Mouse (Mus musculus) adipocyte (in vitro differentiated cells): ENCODE data around the gene Ctps.

Source experiments
- DNase-seq: peaks from one replicate; pipeline ENCODE4 v3.0.0-alpha.2; 2016; ENCODE audit warnings: low spot score

Gene Ctps

GRCm38 (mm10) chr4:120570438-120571069 lies 478 bp upstream of the Ctps start:
- peak; percentile 48 for DNase-seq

DNA sequence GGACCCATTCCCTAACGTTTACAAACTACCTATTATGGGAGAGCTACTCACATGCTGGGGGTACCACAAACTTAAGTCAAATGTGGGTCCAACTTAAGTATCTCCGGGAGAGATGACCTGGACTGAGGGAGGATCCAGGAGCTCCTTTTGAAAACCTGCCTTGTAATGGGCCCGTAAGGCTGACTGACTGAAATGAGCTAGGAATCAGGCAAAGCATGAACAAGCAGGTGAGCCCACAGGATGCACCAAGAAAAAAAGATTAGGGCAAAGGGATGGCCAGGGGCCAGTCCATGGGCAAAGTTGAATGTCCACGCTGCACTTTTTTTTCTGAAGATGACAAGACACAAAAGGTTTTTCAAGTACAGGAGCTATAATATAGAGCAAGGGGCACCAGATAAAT lies 1.1 kb downstream of the Ctps start:
- DNase-seq = peak; percentile 39

DNA sequence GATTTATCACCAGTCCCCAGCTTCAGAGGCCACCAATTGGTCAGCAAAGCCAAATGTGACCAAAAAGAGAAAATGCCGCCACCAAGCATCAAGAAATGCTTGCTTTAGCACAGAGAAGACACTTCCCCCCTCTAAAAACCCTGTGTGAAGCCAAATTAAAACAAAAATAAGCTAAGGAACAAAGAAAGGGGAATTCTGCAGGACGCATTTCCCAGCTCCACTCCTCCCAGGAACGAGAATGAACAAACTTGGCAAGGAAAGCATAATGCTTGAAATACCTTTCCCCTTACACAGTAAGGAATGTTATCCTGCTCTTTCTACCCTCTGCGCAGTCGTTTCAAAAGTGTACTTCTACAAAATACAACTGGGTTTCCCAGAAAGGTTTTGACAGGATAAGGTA lies 2.1 kb downstream of the Ctps start:
- peak; percentile 39 for DNase-seq

DNA sequence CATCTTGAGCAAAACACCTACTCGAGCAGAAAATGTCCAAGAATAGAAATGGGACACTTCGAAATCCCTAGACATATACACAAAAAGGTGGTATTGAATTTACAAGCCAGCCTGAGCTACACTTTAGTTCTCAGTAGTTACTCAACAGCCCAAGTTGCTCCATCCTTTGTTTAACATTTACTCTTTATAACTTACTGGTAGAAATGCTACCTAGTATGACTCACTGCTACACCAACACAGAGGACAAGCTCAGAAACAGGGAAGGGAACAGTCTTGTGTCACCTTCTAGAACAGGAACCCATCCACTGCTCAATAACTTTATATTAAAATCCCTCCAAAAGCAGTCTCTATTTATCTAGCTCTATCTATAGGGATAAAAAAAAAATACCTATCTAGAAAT lies 4.3 kb downstream of the Ctps start:
- no peak for DNase-seq

DNA sequence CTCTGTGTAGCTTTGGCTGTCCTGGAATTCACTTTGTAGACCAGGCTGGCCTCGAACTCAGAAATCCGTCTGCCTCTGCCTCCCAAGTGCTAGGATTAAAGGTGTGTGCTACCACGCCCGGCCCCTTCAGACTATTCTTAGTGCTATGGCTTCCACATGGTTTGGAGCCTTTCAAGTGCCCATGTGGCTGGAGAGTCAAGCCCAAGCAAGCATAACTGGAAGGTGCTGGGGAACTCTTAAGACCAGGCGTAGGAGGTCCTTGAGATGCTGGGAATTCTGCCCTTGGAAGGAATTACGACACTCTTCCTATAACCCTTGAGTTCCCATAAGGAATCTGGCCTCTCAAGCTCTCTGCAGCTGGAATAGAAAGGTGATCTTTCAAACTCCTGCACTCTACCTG lies 13.5 kb downstream of the Ctps start:
- DNase-seq = no peak

DNA sequence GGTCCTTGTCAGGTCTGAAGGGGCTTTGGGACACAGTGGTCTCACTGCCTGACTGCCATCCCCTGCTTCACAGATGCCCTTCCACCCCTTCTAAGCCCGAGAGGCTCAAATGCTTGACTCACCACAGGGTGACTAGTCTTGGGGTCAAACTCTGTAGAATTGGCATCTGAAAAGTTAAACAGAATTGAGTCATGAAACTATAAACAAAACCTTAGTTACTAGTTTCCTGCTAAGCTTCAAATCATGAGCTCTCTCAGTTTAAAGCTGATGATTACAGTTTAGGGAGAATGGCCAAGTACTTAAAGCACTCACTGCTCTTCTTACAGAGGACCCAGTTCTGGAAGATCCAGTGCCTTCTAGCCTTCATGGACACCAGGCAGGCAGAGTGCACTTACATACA lies 25.2 kb downstream of the Ctps start:
- DNase-seq = no peak

DNA sequence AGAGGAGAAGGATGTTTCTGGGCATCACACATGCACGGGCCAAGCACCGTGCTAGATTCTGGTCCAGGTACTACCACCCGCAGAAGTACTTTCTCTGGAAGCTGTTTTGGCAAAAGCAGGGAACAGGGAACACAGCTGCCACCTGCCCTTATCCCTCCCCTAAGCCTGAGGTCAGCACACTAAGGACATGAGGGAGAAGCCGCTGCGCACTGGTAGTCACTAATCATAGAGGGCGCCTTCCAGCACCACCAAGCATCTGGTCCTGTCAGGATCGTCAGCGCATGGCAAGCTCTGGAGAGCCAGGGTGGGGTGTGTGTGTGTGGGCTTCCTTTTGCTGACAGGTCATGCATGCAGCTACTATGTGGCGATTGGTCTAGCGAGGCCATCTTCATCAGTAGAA lies 31.4 kb downstream of the Ctps start:
- no peak for DNase-seq

DNA sequence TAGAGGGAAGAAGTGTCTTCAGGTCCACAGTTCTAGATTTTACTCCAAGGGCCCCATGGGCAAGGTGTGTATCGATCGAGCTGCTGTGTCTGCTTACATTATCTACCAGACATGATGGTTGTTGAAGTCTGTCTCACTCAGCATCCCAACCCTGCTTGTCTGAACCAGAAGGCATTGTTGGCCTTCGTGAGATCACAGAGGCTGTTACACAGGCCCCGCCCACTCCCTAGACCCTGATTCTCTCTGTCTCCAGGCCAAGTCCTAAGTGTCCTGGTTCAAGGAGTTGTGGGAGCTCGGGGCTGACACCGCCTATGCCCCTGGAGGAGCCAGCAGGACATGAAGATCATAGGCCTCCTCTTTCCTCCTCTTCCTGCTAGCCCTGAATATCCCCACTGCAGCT lies 38.1 kb downstream of the Ctps start, which contains the start of gene Slfnl1:
Gene Slfnl1, plus strand, starts transcription at position 246 of the 400 bp plus-strand sequence.
- DNase-seq = no peak

DNA sequence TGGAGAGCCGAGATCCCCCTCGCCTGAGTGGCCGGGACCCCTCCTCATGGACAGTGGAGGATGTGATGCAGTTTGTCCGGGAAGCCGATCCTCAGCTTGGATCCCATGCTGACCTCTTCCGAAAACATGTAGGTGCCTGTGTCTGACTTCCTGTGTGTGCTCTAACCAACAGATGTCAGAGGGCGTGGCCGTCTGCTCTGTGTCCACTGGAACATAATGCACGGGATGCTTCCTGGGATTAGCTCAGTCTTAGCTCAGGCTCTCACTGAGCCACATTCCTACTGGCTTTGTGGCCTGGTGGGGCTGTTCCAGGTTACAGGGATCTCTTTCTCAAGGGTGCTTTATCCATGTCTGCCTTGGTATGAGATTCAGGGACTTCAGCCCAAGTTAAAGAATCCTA lies 41.9 kb downstream of the Ctps start:
- DNase-seq = no peak

DNA sequence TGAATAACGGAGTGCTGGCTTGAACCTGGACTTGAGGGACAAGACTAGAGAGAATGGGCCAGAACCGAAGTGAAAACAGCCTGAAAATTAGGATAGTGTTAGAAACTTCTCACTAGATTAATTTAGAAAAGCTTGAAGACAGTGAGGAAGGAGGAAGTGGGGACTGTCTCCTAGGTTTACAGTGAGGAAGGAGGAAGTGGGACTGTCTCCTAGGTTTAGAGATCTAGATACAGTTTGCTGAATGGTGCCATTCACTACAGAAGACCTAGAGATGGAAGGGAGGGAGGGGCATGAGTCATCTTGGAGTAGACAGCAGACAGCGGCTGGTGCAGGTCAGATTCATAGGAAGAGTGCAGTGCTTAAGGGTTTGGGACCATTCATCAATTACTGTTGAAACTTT lies 47.0 kb downstream of the Ctps start:
- no peak for DNase-seq

GRCm38 (mm10) chr4:120522351-120522750 lies 47.7 kb downstream of the Ctps start:
- DNase-seq = no peak

DNA sequence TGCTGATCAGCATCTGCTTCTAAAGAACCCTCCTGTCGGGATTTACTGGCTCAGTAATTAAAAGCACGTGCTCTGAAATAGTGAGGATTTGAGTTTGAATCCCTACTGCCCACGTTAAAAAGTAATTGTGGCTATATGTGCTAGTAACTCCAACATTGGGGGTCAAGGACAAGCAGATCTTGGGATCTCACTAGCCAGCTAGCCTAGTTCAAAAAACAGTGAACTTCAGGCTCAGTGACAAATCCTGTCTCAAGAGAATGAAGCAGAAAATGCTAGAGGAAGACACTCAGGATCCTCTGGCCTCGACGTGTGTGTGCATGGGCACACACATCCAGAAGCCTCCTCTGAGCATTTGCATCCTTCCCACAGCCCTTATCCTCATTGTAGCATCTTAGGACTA lies 48.3 kb downstream of the Ctps start:
- no peak for DNase-seq

- peak; percentile 82 for DNase-seq
Observed at GRCm38 (mm10) chr4:120517335-120517734, 52.7 kb downstream of the Ctps start.

GRCm38 (mm10) chr4:120516907-120517306 lies 53.2 kb downstream of the Ctps start:
- no peak for DNase-seq

DNA sequence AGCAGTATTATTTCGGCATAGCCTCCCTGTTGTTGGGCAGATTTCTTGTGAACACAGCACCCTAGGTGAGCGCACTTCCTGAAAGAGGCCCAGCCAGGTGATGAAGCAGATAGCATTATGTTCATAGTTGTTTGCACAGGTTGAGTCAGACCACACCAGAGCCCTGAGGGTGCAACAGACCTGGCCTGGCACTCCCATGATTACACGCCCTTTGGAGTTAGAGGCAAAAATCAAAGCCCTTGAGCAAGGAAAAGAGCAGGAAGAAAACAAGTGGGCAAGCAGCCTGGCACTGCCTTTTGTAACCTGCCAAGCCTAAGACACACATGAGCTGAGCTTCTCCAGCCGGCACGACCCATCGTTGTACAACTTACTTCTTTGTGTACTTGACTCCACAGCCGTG lies 53.6 kb downstream of the Ctps start:
- DNase-seq = no peak

DNA sequence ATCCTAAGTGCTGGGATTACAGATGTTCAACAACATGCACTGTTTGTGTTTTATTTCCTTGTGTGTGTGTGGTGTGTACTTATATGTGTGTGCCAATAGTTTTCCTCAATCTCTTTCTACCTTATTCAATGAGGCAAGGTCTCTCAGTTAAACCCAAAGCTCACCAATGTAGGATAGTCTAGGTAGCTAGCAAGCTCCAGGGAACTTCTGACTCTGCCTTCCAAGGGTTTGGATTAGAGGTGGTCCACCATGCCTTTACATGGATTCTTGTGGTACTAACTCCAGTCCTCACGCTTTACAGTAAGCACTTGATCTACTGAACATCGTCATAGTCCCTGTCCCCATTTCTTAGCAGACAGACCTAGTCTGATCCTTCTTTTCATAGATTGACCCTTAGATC lies 55.7 kb downstream of the Ctps start:
- DNase-seq = no peak

- DNase-seq = no peak
Observed at GRCm38 (mm10) chr4:120511203-120511602, 58.9 kb downstream of the Ctps start.

DNA sequence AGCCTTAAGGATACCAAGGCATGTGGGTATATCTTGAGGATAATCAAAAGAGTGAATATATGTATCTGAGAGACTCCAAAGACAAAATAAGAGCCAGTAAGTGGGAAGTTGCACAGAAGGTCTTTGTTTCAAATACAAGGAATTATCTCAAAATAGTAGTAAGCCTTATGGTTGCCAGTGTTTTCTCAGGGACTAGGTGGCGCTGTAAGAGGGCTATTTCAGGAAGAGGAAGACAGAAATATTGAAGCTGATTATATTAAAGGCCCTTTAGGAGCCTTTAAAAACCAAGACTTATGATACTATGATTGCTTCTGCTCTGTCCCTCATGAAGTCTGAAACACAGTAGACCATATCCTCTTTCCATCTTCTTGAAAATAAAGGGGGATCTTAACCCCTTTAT lies 63.1 kb downstream of the Ctps start:
- no peak for DNase-seq
